Mouse (Mus musculus) CH12.LX (cell line): ENCODE data around the gene Pitx1. TPM values are rescaled to one million over a fixed set of nuclear protein-coding genes. Genes with fewer than 3 reads are reported as not detected.

Experiments used
- DNase-seq: peaks from one replicate; pipeline ENCODE4 v3.0.0-alpha.2; 2013; ENCODE audit errors: extremely low read depth
- H3K27ac ChIP-seq: 2 replicates; pipeline ENCODE4 v1.5.1; 2012; ENCODE audit warnings: low read depth, mild to moderate bottlenecking, control low read depth, moderate library complexity; ENCODE audit not compliant: insufficient read depth
- H3K27me3 ChIP-seq: replicated peaks from 2 replicates; pipeline ENCODE3; 2012; ENCODE audit warnings: inconsistent platforms
- H3K36me3 ChIP-seq, 2 experiments: replicated peaks in 1 of 2; 2 replicates each; pipeline versions ENCODE3 to v1.6.1; 2012; ENCODE audit warnings: inconsistent platforms in 1 of 2, low read length in 1 of 2, mild to moderate bottlenecking in 1 of 2, mixed read lengths in 1 of 2, moderate library complexity in 1 of 2; ENCODE audit not compliant: control insufficient read depth in 1 of 2, insufficient read depth in 1 of 2
- H3K4me1 ChIP-seq, 2 experiments: 2 replicates each; pipeline ENCODE4 v1.6.1; 2012; ENCODE audit warnings: inconsistent platforms in 1 of 2, moderate library complexity in 1 of 2; ENCODE audit not compliant: insufficient read depth in 2 of 2, control insufficient read depth in 1 of 2
- H3K4me2 ChIP-seq: 2 replicates; pipeline ENCODE4 v1.6.1; 2012; ENCODE audit warnings: low read depth, mild to moderate bottlenecking, control low read depth; ENCODE audit not compliant: poor library complexity, insufficient read depth, severe bottlenecking
- H3K4me3 ChIP-seq, 3 experiments: fragments of 150-350 bp in 1 of 3; sonication (generic) in 1 of 3; replicated peaks in 1 of 3; 2 replicates each; pipeline versions ENCODE3 to v1.5.1; 2011 to 2012; ENCODE audit warnings: low read depth in 2 of 3, low read length in 2 of 3, mild to moderate bottlenecking in 2 of 3, moderate library complexity in 2 of 3, control low read depth in 1 of 3, improper control_type of control experiment in 1 of 3, inconsistent platforms in 1 of 3, mixed read lengths in 1 of 3; ENCODE audit not compliant: poor library complexity in 1 of 3
- H3K79me2 ChIP-seq: replicated peaks from 2 replicates; pipeline ENCODE4 v1.6.1; 2012; ENCODE audit warnings: mild to moderate bottlenecking, moderate library complexity; ENCODE audit not compliant: control insufficient read depth, poor library complexity, insufficient read depth, severe bottlenecking; ENCODE audit errors: extremely low read depth
- H3K9ac ChIP-seq: 2 replicates; pipeline ENCODE4 v1.6.1; 2012; ENCODE audit warnings: low read depth, mild to moderate bottlenecking, control low read depth, moderate library complexity; ENCODE audit not compliant: insufficient read depth
- H3K9me3 ChIP-seq: replicated peaks from 2 replicates; pipeline ENCODE3; 2012; ENCODE audit warnings: low read length, inconsistent platforms, mixed read lengths
- CHD1 ChIP-seq: IDR thresholded peaks from 2 replicates; pipeline ENCODE4 v1.6.1; 2012; ENCODE audit warnings: low read depth, low read length, improper control_type of control experiment, inconsistent platforms
- E2F4 ChIP-seq: IDR thresholded peaks from 2 replicates; pipeline ENCODE4 v1.6.1; 2011; ENCODE audit warnings: low read depth, low read length, improper control_type of control experiment; ENCODE audit not compliant: insufficient replicate concordance
- ELF1 ChIP-seq: IDR thresholded peaks from 2 replicates; pipeline ENCODE4 v1.6.1; 2014; ENCODE audit warnings: low read depth, mild to moderate bottlenecking, inconsistent platforms, low read length, improper control_type of control experiment
- EP300 ChIP-seq: IDR thresholded peaks from 2 replicates; pipeline ENCODE4 v1.6.1; 2011; ENCODE audit warnings: low read length, improper control_type of control experiment
- ETS1 ChIP-seq: conservative IDR thresholded peaks from 2 replicates; pipeline ENCODE4 v1.6.1; 2012; ENCODE audit warnings: low read depth, mild to moderate bottlenecking, inconsistent platforms, low read length, improper control_type of control experiment, moderate library complexity
- GABPA ChIP-seq: IDR thresholded peaks from 2 replicates; pipeline ENCODE4 v1.6.1; 2012; ENCODE audit warnings: low read depth, low read length, improper control_type of control experiment, inconsistent platforms; ENCODE audit not compliant: insufficient replicate concordance
- HCFC1 ChIP-seq: IDR thresholded peaks from 2 replicates; pipeline ENCODE4 v1.6.1; 2012; ENCODE audit warnings: low read depth, mild to moderate bottlenecking, inconsistent platforms, low read length, improper control_type of control experiment
- IRF4 ChIP-seq: IDR thresholded peaks from 2 replicates; pipeline ENCODE4 v1.6.1; 2014; ENCODE audit warnings: low read depth, mild to moderate bottlenecking, inconsistent platforms, low read length, improper control_type of control experiment
- JUN ChIP-seq: IDR thresholded peaks from 2 replicates; pipeline ENCODE4 v1.6.1; 2011; ENCODE audit warnings: low read depth, mild to moderate bottlenecking, low read length, improper control_type of control experiment, moderate library complexity; ENCODE audit not compliant: insufficient read depth
- MAFK ChIP-seq: IDR thresholded peaks from 2 replicates; pipeline ENCODE4 v1.6.1; 2011; ENCODE audit warnings: low read length, improper control_type of control experiment; ENCODE audit not compliant: insufficient replicate concordance
- MAZ ChIP-seq: IDR thresholded peaks from 2 replicates; pipeline ENCODE4 v1.6.1; 2012; ENCODE audit warnings: low read depth, mild to moderate bottlenecking, inconsistent platforms, low read length, improper control_type of control experiment, moderate library complexity
- NELFE ChIP-seq: IDR thresholded peaks from 2 replicates; pipeline ENCODE4 v1.6.1; 2011; ENCODE audit warnings: low read depth, low read length, improper control_type of control experiment
- NRF1 ChIP-seq: IDR thresholded peaks from 2 replicates; pipeline ENCODE4 v1.6.1; 2014; ENCODE audit warnings: low read depth, mild to moderate bottlenecking, inconsistent platforms, low read length, improper control_type of control experiment, moderate library complexity
- POLR2A ChIP-seq: IDR thresholded peaks from 2 replicates; pipeline ENCODE4 v1.6.1; 2011; ENCODE audit warnings: low read depth, mild to moderate bottlenecking, improper control_type of control experiment, low read length
- RAD21 ChIP-seq: IDR thresholded peaks from 2 replicates; pipeline ENCODE4 v1.6.1; 2011; ENCODE audit warnings: low read depth, mild to moderate bottlenecking, low read length, improper control_type of control experiment, moderate library complexity
- RCOR1 ChIP-seq: conservative IDR thresholded peaks from 2 replicates; pipeline ENCODE4 v1.6.1; 2012; ENCODE audit warnings: low read depth, mild to moderate bottlenecking, inconsistent platforms, low read length, improper control_type of control experiment
- USF1 ChIP-seq: IDR thresholded peaks from 2 replicates; pipeline ENCODE4 v1.6.1; 2014; ENCODE audit warnings: low read depth, mild to moderate bottlenecking, inconsistent platforms, low read length, improper control_type of control experiment
- ZKSCAN1 ChIP-seq: IDR thresholded peaks from 2 replicates; pipeline ENCODE4 v1.6.1; 2012; ENCODE audit warnings: low read depth, inconsistent platforms, low read length, improper control_type of control experiment, borderline replicate concordance
- ZMIZ1 ChIP-seq: IDR thresholded peaks from 2 replicates; pipeline ENCODE4 v1.6.1; 2012; ENCODE audit warnings: low read depth, mild to moderate bottlenecking, inconsistent platforms, low read length, improper control_type of control experiment
- ZNF384 ChIP-seq: IDR thresholded peaks from 2 replicates; pipeline ENCODE4 v1.6.1; 2012; ENCODE audit warnings: low read depth, low read length, improper control_type of control experiment, inconsistent platforms
- dilution Hi-C: fragments of 300-500 bp; cut with MboI; formaldehyde crosslinking; loops from 2 replicates; pipeline ENCODE4 v1.14.3; 2020; ENCODE audit warnings: low sequenced_read_pairs; ENCODE audit not compliant: extremely low pct_unique_long_range_greater_than_20kb, extremely low pct_ligation_motif_present
- in situ Hi-C: fragments of 300-500 bp; cut with MboI; formaldehyde crosslinking; loops from 3 replicates; pipeline ENCODE4 v1.14.3; 2019; ENCODE audit warnings: low sequenced_read_pairs, low pct_ligation_motif_present, low pct_unique_long_range_greater_than_20kb, mixed read lengths
- polyA plus RNA-seq: library from polyadenylated mRNA; unstranded; fragments of >175 nt; gene quantifications from 2 replicates; pipeline ENCODE4 v1.2.1, GENCODE M21; 2012; ENCODE audit warnings: low read depth; ENCODE audit not compliant: insufficient read length
- total RNA-seq, 2 experiments: library from RNA; depleted of rRNA; stranded (reverse); fragments of 300-350 nt in 1 of 2; fragments of >200 nt in 1 of 2; gene quantifications; 2 replicates each; pipeline ENCODE4 v1.2.3; 2012 to 2014

Gene Pitx1
- total and polyA plus RNA-seq, 3 experiments = not detected

- no peak overlapping the region for H3K4me2 ChIP-seq
- TF ChIP-seq RAD21 (no peak), MAFK (no peak), CHD1 (no peak), HCFC1 (no peak), GABPA (no peak), NRF1 (no peak), JUN (no peak), USF1 (no peak), ZNF384 (no peak), ETS1 (no peak)
- no peak overlapping the region for H3K9ac ChIP-seq
- no peak for DNase-seq
- no peaks in the 10 kb centered on the region for H3K79me2 ChIP-seq
- in situ Hi-C loops = no loop called here
- peaks cover 0 to 13% of the 10 kb centered on the region in 2 experiments; a peak in 2 of 4 replicates for H3K4me1 ChIP-seq
- H3K9me3 ChIP-seq = no peaks in the 10 kb centered on the region
- no peaks in the 10 kb centered on the region for H3K36me3 ChIP-seq
- H3K27ac ChIP-seq = no peak overlapping the region
- H3K27me3 ChIP-seq = no peaks in the 10 kb centered on the region
- dilution Hi-C loops = no loop called here
- no peak overlapping the region for H3K4me3 ChIP-seq
Observed at GRCm38 (mm10) chr13:55813490-55814016, 22.4 kb downstream of the Pitx1 start.

GRCm38 (mm10) chr13:55810947-55811346 is 25.0 kb downstream of the Pitx1 start:
- Histone ChIP-seq H3K27me3 (no peaks in the 10 kb centered on the region), H3K4me1 (peaks cover 0 to 13% of the 10 kb centered on the region in 2 experiments; a peak in 2 of 4 replicates), H3K4me3 (no peak overlapping the region), H3K27ac (no peak overlapping the region), H3K79me2 (no peaks in the 10 kb centered on the region), H3K36me3 (no peaks in the 10 kb centered on the region), H3K9ac (no peak overlapping the region), H3K4me2 (no peak overlapping the region), H3K9me3 (no peaks in the 10 kb centered on the region)
- TF ChIP-seq RCOR1 (no peak), POLR2A (no peak), ELF1 (no peak), E2F4 (no peak), JUN (no peak), EP300 (no peak), IRF4 (no peak), NELFE (no peak), MAZ (no peak), ZMIZ1 (no peak), ZKSCAN1 (no peak)
- in situ Hi-C loops (no loop called here), dilution Hi-C loops (no loop called here)
- DNase-seq = no peak
